Mouse (Mus musculus) neural tube, embryonic 10.5 days (tissue): ENCODE results near the gene Dab2ip.
A peak's percentile ranks its signal among the peaks of the same experiment; 100 is the strongest.

Experiments
- DNase-seq: peaks from one replicate; pipeline ENCODE4 v3.0.0-alpha.2; 2017; ENCODE audit warnings: low spot score; ENCODE audit errors: extremely low spot score

The Dab2ip gene

DNA sequence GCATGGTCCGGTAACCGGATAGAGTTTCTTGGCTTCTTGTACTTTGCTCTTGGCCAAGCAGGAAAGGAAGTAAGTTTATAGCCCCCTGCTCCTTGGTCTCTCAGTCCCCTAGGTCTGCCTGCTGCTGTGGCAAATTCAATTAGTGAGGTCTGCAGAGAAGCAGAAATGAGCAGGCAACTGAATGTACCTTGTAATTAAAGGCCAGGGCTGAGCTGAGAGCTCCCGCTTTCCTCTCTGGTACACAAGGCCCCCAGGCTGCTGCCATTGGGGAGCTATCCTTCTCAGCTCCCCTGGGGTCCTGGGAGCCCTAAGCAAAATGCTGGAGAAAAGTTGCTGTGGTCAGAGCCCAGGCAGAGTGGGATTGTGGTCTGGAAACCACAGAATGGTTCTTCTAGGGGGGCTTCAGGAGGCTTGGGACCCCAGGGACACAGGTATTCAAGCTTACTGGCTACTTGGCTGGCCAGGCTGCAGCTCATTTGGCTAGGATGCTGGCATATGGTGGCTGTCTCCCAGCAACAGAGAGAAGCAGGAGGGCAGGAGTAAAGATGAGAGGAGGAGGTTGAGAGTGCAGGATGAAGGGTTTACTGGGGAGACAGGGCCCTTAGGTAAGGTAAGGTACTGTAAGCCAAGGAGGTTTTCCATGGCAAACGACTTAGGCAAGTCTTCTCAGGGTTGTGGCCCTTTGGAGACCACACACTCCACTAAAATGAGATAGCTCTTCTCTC lies 922 bp downstream of the Dab2ip start:
- peak; percentile 15 for DNase-seq

DNA sequence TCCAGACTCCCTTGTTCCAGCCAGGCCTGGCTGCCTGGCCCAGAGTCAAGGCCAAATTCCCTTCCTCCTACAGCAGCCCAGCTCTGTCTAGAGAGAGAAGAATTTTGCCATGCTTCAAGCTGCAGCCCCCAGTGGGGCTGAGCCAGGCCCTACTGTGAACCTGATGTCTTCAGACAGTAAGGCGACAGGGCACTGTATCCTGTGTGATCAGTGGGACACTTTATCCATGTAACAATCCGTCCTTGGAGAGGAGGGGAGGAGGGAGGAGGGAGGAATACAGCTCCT lies 1.4 kb downstream of the Dab2ip start:
- no peak for DNase-seq

DNA sequence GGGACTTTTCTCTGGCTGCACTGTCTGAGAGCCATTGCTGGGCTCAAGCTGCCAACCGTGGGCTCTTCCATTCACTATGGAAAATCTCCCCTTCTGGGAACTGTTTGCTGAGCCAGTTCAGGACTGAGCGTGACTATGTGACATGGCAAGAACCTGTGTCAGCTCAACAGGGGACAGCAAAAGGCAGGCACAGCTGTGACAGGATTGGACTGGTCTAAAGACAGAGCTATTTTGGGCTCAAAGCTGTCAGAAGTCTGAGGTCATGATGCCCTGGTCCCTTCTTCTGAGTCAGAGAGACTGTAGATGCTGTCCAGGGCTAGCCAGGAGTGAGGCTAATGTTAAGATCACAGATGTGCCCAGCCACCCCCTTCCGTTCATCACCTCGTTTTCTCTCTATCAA lies 5.7 kb downstream of the Dab2ip start:
- DNase-seq = no peak

DNA sequence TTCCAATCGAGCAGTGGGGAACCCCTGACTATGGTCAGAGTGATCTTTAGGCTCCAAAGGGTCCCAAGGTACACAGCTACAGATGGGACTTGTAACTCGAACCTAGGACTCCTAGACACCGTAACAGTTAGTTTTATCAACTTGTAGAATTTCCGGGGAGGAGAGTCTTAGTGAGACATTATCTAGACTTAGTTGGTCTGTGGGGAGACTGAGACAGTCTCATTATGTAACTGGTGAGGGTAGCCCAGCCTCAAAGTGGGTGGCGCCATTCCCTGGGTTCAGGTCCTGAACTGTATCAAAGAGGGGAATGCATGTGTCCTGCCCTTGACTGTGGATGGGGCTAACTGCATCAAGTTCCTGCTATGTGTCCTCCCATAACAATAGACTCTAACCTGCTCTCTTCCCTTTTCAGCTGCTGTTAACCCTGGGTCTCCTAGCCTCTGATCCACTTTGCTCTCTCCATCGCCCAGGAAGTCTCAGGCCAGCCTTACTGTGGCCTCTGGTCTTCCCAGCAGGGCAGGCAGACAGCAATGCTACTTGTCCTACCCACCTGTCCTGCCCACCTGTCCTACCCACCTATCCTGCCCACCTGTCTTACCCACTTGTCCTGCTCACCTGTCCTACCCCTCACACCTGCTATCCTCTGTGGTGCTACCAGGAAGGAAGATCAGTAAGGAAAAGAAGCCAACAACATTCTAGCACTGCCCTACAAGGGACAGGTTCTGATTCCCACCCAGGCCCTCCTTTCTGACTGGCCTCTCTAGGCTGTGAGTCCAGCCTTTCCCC lies 7.2 kb downstream of the Dab2ip start:
- no peak for DNase-seq

DNA sequence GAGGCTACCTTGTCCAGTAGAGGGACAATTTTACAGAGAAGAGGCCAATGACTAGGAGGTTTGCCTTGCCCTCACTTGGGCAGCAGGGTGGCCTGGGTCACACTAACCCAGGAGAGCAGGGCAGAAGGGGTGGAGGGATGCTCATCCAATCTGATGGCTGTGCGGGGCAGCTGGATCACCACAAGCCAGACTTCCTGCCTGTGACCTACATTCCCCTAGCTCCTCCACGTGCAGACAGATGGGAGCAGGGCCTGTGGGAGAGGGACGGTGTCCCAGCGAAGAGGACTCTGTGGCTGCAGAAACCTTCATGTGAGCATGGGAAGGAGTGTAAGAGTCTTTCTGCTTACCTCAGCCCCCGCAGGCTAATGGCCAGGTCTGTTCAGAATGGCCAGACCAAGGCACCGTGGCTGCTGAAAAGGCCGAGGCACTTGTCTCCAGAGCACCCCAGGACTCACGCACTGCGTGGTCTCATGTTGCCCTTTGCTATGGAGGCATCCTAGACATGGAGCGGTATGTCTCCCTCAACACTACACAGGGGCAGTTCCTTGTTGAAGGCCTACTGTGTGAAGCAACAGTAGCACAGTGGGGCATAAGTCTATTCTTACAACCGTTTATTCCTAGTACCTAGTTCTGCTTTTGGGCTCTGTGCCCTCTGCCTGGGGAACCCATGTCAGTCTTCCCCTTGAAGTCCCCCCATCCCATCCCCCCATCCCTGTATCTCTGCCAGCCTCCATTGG lies 9.1 kb downstream of the Dab2ip start:
- DNase-seq = no peak

DNA sequence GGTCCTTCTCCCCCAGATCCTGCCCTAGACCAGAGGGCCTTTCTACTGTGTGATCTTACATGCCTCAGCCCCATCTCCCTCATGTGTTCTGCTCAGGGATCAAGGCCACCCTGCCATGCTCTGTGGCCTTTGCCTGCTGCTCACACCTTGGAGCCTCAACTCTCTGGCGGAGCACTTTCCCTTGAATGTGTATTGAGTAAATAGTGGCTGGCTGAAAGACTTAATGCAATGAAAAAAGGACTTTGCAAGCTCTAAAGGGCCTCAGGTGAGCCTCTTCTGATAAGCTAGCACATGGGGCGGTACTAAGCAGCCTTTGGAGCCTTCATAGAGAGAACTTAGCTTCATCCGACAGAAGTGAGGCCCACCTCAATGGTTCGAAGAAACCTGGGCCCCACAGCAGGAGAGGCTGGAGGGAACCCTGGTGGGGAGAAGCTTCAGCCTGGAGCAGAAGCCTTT lies 9.7 kb downstream of the Dab2ip start:
- no peak for DNase-seq

DNA sequence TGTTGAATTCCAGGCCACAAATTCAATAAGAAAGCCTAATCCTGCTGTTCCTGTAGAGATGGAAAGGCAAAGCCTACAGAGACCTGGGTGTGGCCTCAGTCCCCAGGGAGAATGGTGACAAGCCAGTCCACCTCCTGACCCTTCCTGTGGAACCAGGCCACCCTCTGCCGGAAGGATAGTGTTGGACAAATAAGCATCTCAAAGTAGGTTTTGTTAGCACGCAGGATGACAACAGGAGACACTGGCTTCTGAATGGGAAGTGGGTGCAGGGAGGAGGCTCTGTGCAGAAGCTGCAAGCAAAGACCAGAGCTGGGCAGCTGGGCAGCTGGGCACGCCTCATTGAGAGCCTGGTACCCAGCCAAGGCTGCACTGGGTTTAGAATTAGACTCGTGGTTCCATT lies 12.7 kb downstream of the Dab2ip start:
- DNase-seq = no peak

DNA sequence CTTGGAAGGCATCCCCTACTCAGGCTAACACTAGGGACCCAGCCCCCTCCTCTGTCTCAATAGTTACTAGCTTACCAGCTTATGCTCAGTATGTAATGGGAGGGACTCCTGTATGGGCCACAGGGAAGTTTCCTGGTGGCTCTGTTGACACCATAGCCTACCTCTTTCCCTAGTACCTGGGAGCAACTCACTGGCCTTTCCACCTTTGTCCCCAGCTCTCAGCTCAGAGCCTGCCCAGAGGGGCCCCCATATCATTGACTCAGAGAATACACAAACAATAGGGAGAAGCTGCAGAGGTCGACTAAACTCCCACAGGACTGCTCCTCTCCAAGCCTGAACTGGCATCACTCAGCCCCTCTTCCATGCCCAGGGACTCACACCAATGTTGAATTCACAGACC lies 16.6 kb downstream of the Dab2ip start:
- DNase-seq = no peak

DNA sequence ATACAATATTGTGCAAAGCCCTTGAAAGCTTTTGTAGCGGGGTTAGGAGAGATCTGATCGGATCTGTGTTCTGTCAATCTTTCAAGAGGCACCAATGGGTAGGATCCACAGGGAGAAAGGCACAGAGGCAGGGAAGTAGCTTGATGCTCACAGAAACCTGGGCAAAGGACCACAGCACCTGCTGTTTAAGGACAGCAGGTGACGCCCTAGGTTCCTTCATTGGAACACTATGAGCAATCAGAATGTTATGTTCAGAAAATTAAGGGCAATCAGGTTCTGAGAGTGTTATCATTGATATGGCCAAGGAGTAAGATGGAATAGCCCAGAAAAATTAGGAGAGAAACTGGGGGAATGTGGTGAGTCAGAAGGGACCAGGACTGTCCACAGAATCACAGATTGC lies 18.6 kb downstream of the Dab2ip start:
- no peak for DNase-seq

DNA sequence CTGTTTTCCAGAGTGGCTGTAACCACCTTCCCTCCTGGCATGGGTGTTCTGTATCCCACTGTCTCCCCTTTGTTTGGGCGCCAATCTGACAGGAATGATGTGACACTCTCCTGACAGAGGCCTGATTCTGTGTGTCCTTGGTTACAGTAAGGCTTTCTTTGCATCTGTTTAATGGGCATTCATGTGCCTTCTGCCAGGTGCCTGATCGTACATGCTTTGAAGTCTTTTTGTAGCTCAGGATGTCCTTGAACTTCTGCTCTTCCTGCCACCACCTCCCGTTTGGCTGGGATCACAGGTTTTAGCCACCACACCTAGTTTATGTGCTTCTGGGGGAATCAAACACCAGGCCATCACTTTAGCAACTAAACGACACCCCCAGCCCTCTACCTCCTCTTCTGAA lies 22.0 kb downstream of the Dab2ip start:
- no peak for DNase-seq

DNA sequence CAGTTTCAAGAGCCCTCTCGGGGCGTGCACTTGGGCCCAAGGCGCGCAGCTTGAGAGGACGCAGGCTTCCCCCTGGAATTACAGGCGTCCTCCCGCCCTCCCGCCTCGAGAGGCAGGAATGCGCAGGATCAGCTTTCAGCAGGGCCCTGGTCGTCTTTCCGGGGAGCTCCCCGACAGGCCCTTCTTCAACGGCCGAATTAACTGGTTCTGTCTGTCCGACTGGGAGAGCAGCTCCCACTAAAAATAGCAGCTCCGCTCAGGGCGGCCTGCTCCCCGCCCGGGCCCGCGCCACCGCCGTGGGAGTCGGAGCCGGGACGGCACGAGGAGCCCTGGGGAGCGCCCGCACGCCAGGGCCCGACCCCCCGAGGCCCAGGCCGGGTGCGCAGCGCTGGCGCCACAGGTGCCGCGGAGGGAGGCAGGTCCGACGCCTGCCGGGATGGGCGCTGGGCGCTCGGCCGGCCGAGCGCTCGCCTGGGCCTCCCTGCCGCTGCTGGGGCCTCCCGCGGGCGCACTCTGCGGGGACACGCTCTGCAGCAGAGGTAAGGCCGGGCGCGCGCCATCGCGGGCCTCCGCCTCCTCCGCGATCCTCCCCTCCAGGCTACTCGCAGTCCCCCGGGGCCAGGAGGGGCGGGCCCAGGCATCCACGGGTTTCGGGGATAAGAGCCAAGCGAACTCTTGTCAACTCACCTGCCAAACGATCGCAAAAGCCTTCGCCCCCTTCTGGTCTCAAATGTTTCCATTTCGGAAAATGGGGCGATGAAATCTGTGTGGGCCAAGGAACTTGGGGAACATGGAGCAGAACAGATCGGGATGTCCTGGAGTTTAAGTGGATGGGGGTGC lies 23.7 kb downstream of the Dab2ip start:
- peak; percentile 76 for DNase-seq

DNA sequence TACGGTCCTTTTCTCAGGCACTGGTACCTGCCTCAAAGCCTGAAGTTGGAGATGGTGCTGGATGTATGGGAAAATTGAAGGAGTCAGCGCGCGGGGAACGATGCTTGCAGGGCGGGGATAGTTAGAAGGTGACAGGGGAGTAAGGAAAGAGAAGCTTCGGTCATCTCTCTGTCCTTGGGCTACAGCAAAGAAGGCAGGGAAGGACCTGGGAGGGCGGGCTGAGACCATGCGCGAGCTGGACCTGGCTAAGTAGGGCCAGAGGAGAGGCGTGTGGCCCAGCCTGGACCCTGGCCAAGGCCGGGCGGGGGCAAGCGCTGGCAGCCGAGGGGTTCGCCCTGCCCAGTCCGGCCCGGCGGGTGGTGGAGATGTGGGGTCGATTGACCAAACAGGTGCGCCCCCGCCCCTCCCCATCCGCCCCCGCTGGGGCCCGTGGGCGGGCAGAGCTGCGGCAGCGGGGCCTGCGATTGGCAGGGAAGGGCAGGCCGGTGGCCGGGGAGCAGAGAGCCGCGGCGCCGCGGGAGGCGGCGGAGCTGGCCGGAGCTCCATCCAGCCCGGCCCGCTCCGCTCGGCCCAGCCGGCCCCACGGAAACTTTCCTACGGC lies 24.4 kb downstream of the Dab2ip start:
- no peak for DNase-seq

DNA sequence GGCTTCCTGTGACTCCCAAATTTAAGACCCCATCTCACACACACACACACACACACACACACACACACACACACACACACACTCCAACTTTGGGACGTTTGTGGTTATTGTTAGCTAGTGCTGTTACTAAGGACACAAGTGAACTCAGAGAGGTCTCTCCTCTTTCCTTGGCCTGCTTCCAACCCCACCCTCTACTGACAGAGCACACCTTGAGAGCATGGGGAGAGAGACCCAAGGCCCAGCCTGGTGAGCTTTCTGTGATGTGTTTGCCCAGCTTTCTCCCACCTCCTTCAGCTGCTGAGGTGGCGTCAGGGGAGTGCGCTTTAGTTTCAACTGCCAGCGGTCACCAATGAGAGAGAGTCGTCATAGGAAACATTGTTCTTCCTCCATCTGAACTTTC lies 25.3 kb downstream of the Dab2ip start:
- no peak for DNase-seq

DNA sequence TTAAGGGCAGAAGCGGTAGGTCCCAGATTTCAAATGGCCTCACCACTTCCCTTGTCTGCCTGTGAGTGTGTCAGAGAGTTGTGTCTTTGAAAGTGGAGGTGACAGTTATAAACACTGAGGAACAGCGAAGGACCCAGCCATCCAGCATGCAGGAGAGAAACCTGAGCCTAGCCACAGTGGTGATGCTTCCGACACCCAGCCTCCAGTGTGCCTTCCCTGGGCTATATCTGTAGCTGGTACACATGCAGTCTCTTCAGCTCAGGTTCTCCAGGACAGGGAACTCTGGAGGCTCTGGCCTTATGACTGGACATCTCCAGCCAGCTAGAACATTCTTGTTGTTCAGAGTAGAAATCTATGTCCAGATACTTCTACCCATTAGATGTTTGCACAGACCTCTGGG lies 25.9 kb downstream of the Dab2ip start:
- no peak for DNase-seq

DNA sequence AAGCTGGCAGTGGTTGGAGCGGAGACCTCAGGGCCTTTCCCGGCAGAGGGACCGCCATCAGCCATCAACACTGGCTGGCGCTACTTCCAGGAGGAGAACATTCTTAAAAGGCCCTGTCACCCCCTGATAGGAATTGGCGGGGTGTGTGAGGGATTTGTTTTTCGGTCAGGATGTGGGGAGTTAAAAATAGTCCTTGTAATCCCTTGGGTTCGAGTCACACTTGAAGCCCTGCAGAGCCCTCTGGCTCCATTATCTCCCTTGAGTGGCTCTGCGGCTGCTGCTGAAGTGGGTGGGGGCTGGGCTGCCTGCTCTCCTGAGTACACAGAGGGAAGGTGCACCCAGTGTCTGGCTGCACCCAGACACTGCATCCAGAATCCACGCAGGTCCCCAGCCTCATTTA lies 30.3 kb downstream of the Dab2ip start:
- no peak for DNase-seq

DNA sequence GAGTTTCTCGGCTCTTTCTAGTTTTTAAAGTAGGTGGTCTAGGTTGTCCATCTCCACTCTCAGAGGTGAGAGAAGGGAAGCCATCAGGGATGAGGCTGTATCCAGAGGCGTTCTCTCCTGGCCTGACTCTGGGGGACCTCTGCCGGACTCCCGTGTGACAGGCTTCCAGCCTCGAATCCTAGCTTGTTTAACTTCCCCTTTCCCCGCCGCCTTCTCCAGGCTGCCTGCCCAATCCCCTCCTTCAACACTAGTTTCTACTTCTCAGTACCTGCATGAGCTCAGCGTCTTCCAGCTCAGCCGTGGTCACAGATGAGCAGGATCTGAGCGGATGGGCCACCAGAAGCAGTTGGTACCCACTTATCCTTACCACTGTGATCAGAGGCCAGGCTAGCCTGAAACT lies 31.3 kb downstream of the Dab2ip start:
- no peak for DNase-seq

DNA sequence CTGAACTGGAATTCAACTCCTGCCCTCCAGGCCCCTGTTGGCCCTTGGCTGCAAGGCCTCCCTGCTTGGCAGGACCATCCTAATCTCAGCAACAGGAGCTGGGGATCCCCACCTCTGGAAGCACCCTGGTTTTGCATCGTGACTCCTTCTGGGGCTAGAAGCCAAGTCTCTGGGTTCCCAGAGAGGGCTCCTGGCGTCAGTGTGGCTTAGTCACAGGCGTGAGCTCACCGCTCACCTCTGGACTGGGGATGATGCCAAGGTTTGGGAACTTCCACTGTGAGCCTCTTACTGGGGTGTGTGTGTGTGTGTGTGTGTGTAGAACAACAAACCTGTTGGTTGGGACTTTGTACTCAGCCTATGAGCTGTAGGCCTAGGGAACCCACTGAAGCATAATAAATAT lies 31.7 kb downstream of the Dab2ip start:
- no peak for DNase-seq

DNA sequence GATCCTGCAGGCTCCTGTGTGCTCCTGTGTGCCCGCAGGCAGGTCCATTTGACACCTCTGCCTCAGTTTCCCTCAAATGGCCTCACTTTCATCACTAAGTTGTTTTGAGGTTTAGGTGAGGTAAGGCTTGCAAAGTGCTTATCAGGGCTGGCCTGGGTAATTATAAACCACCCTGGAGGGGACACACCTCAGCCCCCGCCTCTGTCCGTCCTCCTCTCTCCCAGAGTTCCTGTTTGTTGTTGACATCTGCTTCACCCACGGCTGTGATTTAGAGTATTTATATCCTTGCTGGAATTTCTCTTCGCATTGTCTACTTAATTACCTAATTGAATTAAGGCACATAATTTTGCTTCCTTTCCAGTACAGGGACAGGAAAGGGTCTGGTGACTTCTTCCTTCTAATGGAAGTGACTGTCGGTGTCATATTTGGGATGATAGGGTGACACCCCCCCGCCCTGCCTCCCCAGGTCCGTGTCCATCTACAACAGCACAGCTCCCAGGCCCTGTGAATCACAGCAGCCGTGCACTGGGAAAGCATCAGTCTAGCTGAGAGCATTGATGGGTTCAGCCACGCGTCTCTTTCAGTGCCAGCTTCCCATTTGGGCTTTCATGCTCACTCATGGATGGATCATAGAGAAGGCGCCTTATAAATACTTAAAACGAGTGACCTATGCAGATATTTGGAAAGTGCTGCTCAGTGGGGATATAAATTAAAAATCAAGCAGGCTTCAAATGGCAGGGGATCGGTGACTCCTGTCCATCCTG lies 34.1 kb downstream of the Dab2ip start:
- DNase-seq = no peak

DNA sequence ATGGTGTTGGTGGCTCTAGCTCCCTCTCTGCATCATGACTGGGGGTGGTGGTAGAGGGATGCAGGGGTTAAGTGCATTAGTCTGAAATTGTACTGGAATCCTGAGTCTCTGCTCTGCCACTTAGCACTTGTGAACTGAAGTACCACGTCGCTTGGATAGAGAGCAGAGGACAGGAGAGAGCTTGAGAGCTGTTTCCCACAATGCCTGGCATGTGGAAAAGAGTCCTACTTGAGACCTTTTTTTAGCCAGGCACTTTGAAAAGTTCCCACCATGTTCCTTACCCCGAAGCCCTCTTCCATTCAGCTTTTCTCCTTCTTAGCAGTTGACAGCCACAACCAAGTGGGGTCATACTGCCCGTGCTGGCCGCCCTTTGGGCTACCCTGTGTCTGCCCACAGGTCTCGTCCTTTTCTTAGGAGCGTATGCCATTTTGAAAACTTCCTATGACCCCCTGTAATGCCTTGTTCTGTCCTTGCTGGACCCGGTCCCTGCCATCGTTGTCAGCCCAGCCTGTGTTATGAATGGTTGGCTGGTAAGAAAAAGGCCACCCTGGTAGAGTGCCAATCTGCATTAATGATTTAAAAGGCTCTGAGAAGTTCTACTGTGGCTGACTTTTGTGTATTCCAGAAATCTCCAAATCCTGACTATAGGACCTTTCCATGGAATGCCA lies 34.8 kb downstream of the Dab2ip start:
- DNase-seq = no peak

DNA sequence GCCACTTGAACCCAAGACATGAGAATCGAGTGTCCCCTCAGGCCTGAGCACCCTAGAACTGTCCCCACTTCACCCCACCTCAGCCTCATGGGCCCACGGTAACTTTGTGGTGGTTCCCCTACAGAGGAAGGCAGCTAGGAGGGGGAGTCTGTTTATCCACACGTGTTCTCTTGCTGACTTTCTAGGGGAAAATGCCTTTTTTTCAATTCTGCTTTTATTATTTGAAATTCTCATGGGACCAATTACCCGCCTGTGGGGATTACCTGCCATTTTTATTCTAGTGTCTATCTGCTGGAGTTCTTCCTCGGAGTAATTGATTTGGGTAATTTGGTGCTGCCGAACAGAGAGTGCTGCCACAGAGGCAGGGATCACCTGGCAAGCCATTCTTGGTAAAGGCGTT lies 35.8 kb downstream of the Dab2ip start:
- DNase-seq = no peak
